Mouse (Mus musculus) embryonic fibroblast, embryonic 13.5 days (primary cell): Measurements from ENCODE around the gene Rreb1.

Experiments used
- CTCF ChIP-seq: IDR thresholded peaks from 2 replicates; pipeline ENCODE4 v1.5.1; 2011; ENCODE audit warnings: mild to moderate bottlenecking, control low read depth, low read length, moderate library complexity, borderline replicate concordance; ENCODE audit not compliant: insufficient read depth
- POLR2A ChIP-seq: IDR thresholded peaks from 2 replicates; pipeline ENCODE4 v1.6.1; 2011; ENCODE audit warnings: low read depth, mild to moderate bottlenecking, control low read depth, low read length, moderate library complexity

- TF ChIP-seq CTCF (no peak), POLR2A (no peak)
These were observed 60.3 kb downstream of the Rreb1 start for GRCm38 (mm10) chr13:37838260-37839183.
